Mouse (Mus musculus) neural tube, embryonic 11.5 days (tissue): ENCODE measurements around the gene Pde8a. TPM values are rescaled to one million over a fixed set of nuclear protein-coding genes. Genes with fewer than 3 reads are reported as not detected.

Source experiments
- ATAC-seq: fragments of 200-750 bp; cut with Nextera tagmentation; 2 replicates; pipeline ENCODE4 v1.8.0; 2017; ENCODE audit warnings: moderate number of reproducible peaks, mild to moderate bottlenecking, moderate TSS enrichment, moderate library complexity; ENCODE audit not compliant: insufficient read depth, low FRiP score, low TSS enrichment
- DNase-seq: peaks from one replicate; pipeline ENCODE4 v3.0.0-alpha.2; 2015; ENCODE audit warnings: low spot score
- H3K27ac ChIP-seq: fragments of 300-500 bp; sonication (generic); 2 replicates; pipeline ENCODE4 v1.5.1; 2014; ENCODE audit warnings: low read depth, mild to moderate bottlenecking, low read length
- H3K27me3 ChIP-seq: fragments of 300-500 bp; sonication (generic); 2 replicates; pipeline ENCODE4 v1.6.1; 2014; ENCODE audit warnings: mild to moderate bottlenecking, low read length, mixed read lengths; ENCODE audit not compliant: control insufficient read depth, insufficient read depth
- H3K36me3 ChIP-seq: fragments of 300-500 bp; sonication (generic); 2 replicates; pipeline ENCODE4 v1.6.1; 2014; ENCODE audit warnings: mild to moderate bottlenecking, low read length, moderate library complexity, mixed read lengths; ENCODE audit not compliant: control insufficient read depth, insufficient read depth
- H3K4me1 ChIP-seq: fragments of 300-500 bp; sonication (generic); 2 replicates; pipeline ENCODE4 v1.6.1; 2014; ENCODE audit warnings: low read length, mixed read lengths; ENCODE audit not compliant: control insufficient read depth, insufficient read depth
- H3K4me2 ChIP-seq: fragments of 300-500 bp; sonication (generic); 2 replicates; pipeline ENCODE4 v1.6.1; 2014; ENCODE audit warnings: low read depth, mild to moderate bottlenecking, moderate library complexity
- H3K4me3 ChIP-seq: fragments of 300-500 bp; sonication (generic); 2 replicates; pipeline ENCODE4 v1.5.1; 2014; ENCODE audit warnings: low read depth, low read length
- H3K9ac ChIP-seq: fragments of 300-500 bp; sonication (generic); 2 replicates; pipeline ENCODE4 v1.6.1; 2014; ENCODE audit warnings: mild to moderate bottlenecking, low read length
- H3K9me3 ChIP-seq: fragments of 300-500 bp; sonication (generic); 2 replicates; pipeline ENCODE4 v1.6.1; 2016; ENCODE audit warnings: low read length; ENCODE audit not compliant: control insufficient read depth
- WGBS: fragments of 180-500 bp; shearing (Covaris S2); extraction: QIAGEN DNeasy Blood & Tissue Kit; methylation state at CpG from one replicate; pipeline ENCODE4 v1.1.7; 2014; 5-methylcytosine and 5-hydroxymethylcytosine counted together
- polyA plus RNA-seq: library from polyadenylated mRNA; unstranded; fragments of >200 nt; fragmentation: Nextera tagmentation; extraction: Ambion mirVana; gene quantifications from 2 replicates; pipeline ENCODE4 v1.2.1, GENCODE M21; 2014

Gene Pde8a
- polyA plus RNA-seq, 1 experiment from 2014 or later, result 3.1 TPM

DNA sequence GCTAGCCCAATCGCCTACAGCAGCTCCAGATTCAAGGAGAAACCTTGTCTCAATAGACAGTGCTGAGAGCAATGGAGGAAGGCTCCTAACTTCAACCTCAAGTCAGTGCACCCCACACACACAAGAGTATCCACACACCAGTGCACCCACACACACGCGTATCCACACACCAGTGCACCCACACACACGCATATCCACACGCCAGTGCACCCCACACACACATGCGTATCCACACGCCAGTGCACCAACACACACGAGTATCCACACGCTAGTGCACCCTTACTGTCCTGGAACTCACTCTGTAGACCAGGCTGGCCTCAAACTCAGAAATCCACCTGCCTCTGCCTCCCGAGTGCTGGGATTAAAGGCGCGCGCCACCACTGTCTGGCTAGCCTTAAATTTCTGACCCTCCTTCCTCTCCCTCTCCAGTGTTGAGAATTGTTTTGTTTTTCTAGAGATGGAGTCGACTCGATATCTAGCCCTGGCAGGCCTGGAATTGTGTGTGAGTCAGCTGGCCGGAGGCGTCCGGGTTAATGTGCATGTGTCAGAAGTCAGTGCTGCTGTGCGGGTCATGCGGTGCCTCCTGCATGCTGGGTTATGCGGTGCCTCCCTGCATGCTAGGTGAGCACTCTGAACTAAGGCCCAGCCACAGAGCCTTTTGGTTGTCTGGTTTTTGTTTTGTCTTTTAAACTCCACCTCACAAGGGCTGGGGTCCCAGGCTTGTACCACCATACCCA lies 124.6 kb downstream of the Pde8a start:
- Histone ChIP-seq H3K27ac (no peak overlapping the region), H3K9ac (no peak overlapping the region), H3K4me3 (no peak overlapping the region), H3K36me3 (peaks cover 15% of the 10 kb centered on the region), H3K9me3 (no peaks in the 10 kb centered on the region), H3K4me1 (peaks cover 3% of the 10 kb centered on the region), H3K4me2 (no peak overlapping the region), H3K27me3 (no peaks in the 10 kb centered on the region)
- 97% methylated on average over 21 of the region's 21 CpGs for WGBS
- DNase-seq (no peak), ATAC-seq (no peak)

GRCm38 (mm10) chr7:81338522-81338873 lies 125.1 kb downstream of the Pde8a start:
- WGBS, result 91% methylated on average over 3 of the region's 3 CpGs
- Histone ChIP-seq H3K9me3 (no peaks in the 10 kb centered on the region), H3K36me3 (peaks cover 19% of the 10 kb centered on the region), H3K27me3 (no peaks in the 10 kb centered on the region), H3K27ac (no peak overlapping the region), H3K9ac (no peak overlapping the region), H3K4me3 (no peak overlapping the region), H3K4me2 (no peak overlapping the region), H3K4me1 (peaks cover 8% of the 10 kb centered on the region)
- no peak for ATAC-seq
- no peak for DNase-seq

GRCm38 (mm10) chr7:81339783-81340182 lies 126.4 kb downstream of the Pde8a start:
- H3K36me3 ChIP-seq, result peaks cover 19% of the 10 kb centered on the region
- H3K4me3 ChIP-seq, result no peak overlapping the region
- no peak overlapping the region for H3K27ac ChIP-seq
- no peaks in the 10 kb centered on the region for H3K27me3 ChIP-seq
- DNase-seq (peak; percentile 66), ATAC-seq (no peak)
- H3K9ac ChIP-seq, result no peak overlapping the region
- no peaks in the 10 kb centered on the region for H3K9me3 ChIP-seq
- WGBS, result 86% methylated on average over 4 of the region's 4 CpGs
- H3K4me2 ChIP-seq, result no peak overlapping the region
- peaks cover 14% of the 10 kb centered on the region for H3K4me1 ChIP-seq

DNA sequence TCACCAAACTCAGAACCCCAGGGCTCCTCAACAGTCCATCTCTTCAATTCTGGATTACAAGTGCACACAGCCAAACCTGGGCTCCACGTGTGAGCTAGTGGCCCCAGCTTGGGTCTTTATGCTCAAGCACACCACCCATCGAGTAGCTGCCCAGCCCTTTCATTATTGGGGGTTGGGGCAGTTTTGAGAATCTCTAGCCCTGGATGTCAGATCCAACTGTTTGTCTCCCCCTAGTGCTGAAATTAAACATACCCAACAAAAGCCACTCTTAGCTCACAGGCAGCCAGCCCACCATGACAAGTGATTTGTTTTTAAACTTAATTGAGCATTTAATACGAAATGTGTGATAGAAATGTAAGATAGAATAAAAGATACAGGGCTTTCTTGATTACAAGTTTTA lies 128.2 kb downstream of the Pde8a start:
- peaks cover 19% of the 10 kb centered on the region for H3K36me3 ChIP-seq
- no peak overlapping the region for H3K27ac ChIP-seq
- 56% methylated on average over 3 of the region's 3 CpGs for WGBS

DNA sequence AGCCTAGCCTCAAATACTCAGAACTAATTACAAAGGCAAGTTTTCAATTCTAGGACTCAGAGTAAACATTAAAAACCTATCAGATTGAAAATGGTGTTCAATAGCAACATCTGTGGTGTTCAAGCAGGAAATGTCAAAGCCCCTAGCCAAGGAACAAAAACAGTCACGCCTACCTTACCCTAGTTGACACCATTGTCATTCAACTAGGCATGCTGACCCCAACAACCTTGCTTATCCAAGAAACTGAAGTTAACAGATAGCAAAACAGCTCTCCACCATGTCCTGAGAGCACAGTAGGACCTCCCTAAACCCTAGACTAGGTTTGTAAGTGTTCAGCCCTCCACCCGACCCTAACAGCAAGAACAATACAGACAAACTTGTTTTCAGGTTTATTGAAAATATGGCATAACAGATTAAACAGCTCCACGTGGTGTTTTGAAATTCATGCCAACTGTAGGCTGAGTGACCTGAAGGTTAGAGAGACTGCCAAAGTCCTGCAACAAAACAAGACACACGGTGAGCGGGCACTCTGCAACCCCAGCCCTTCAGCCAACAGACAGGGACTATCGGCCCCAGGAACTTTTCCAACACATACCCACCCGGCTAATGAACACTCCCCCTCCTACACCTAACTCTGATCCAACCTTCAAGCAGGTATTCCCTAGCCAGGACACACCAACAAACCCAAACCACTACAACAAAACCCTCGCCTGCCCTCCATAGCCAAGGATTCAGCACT lies 129.1 kb downstream of the Pde8a start:
- no peaks in the 10 kb centered on the region for H3K27me3 ChIP-seq
- DNase-seq (no peak), ATAC-seq (no peak)
- 76% methylated on average over 8 of the region's 8 CpGs for WGBS
- no peak overlapping the region for H3K27ac ChIP-seq
- H3K4me2 ChIP-seq, result peak overlapping the region; percentile 77
- H3K4me1 ChIP-seq, result peaks cover 14% of the 10 kb centered on the region
- H3K4me3 ChIP-seq, result no peak overlapping the region
- H3K9ac ChIP-seq, result no peak overlapping the region
- peaks cover 19% of the 10 kb centered on the region for H3K36me3 ChIP-seq
- H3K9me3 ChIP-seq, result no peaks in the 10 kb centered on the region

More for the DNA sequence above, 128.2 kb downstream of the Pde8a start:
- Histone ChIP-seq H3K4me1 (peaks cover 14% of the 10 kb centered on the region), H3K4me3 (no peak overlapping the region), H3K4me2 (no peak overlapping the region), H3K9ac (no peak overlapping the region), H3K27me3 (no peaks in the 10 kb centered on the region), H3K9me3 (no peaks in the 10 kb centered on the region)
- ATAC-seq, result no peak
- no peak for DNase-seq

- H3K4me3 ChIP-seq, result peak overlapping the region; percentile 95
- peak overlapping the region; percentile 98 for H3K9ac ChIP-seq
- H3K9me3 ChIP-seq, result no peaks in the 10 kb centered on the region
- peaks cover 14% of the 10 kb centered on the region for H3K4me1 ChIP-seq
- ATAC-seq (no peak), DNase-seq (no peak)
- no peak overlapping the region for H3K27ac ChIP-seq
- peak overlapping the region; percentile 77 for H3K4me2 ChIP-seq
- H3K36me3 ChIP-seq, result peaks cover 19% of the 10 kb centered on the region
- no peaks in the 10 kb centered on the region for H3K27me3 ChIP-seq
- WGBS, result 40% methylated on average over 8 of the region's 8 CpGs
Observed at GRCm38 (mm10) chr7:81343316-81343715, 129.9 kb downstream of the Pde8a start.

DNA sequence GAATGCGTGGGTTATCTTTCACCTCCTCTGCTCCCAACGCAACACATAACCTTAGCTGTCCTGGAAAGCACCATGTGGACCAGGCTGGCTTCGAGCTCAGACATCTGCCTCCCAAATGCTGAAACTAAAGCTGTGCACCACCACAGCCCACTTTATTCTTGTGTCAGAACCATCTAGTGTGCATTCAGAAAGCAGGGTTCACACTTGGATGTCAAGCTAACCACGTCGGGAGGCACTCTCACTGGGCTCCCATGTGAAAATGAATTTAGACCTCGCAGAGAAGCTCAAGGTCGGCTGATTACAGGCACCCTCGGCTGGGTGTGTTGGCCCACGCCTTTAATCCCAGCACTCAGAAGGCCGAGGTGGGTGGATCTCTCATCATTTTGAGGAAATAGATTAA lies 130.4 kb downstream of the Pde8a start:
- H3K36me3 ChIP-seq, result peaks cover 19% of the 10 kb centered on the region
- H3K4me3 ChIP-seq, result peak overlapping the region; percentile 95
- ATAC-seq (no peak), DNase-seq (no peak)
- peak overlapping the region; percentile 77 for H3K4me2 ChIP-seq
- H3K9me3 ChIP-seq, result no peaks in the 10 kb centered on the region
- WGBS, result 16% methylated on average over 10 of the region's 10 CpGs
- no peak overlapping the region for H3K27ac ChIP-seq
- peak overlapping the region; percentile 98 for H3K9ac ChIP-seq
- no peaks in the 10 kb centered on the region for H3K27me3 ChIP-seq
- peaks cover 14% of the 10 kb centered on the region for H3K4me1 ChIP-seq

GRCm38 (mm10) chr7:81344544-81345446 lies 131.4 kb downstream of the Pde8a start, which contains the start of gene Rps17:
Rps17 (minus strand) TSS chr7:81345254.
- peak; percentile 97 for DNase-seq

More at GRCm38 (mm10) chr7:81344544-81345446, 131.4 kb downstream of the Pde8a start, which contains the start of gene Rps17:
- peak within 1 kb of the TSS; percentile 77 for H3K4me2 ChIP-seq
- peak within 1 kb of the TSS; percentile 98 for H3K9ac ChIP-seq
- WGBS, result under 1% methylated on average over 79 of the region's 85 CpGs
- H3K27ac ChIP-seq, result peak within 1 kb of the TSS; percentile 74
- ATAC-seq, result peak; percentile 93
- peaks cover 19% of the 10 kb centered on the region for H3K36me3 ChIP-seq
- H3K27me3 ChIP-seq, result no peaks in the 10 kb centered on the region
- H3K4me1 ChIP-seq, result peaks cover 14% of the 10 kb centered on the region
- H3K9me3 ChIP-seq, result no peaks in the 10 kb centered on the region
- peak within 1 kb of the TSS; percentile 95 for H3K4me3 ChIP-seq
